Mouse (Mus musculus): ENCODE measurements around the gene Ldlrad1.

The Ldlrad1 gene

GRCm38 (mm10) chr4:107208880-107209279 is at the start of gene Ldlrad1:
TSS of gene Ldlrad1 (plus strand) at chr4:107209180.
- no peak for DNase-seq (ENCODE audit: low read depth, low spot score)

- DNase-seq (ENCODE audit: low read depth, low spot score): no peak
These were observed 48.8 kb upstream of the Ldlrad1 start for GRCm38 (mm10) chr4:107160181-107160580.

GRCm38 (mm10) chr4:107163341-107163740 is 45.6 kb upstream of the Ldlrad1 start:
- no peak for DNase-seq (ENCODE audit: low read depth, low spot score)

GRCm38 (mm10) chr4:107163756-107164587 is 45.0 kb upstream of the Ldlrad1 start:
- peak; percentile 78 for DNase-seq (ENCODE audit: low read depth, low spot score)

GRCm38 (mm10) chr4:107166700-107167099 is 42.3 kb upstream of the Ldlrad1 start:
- DNase-seq (ENCODE audit: low read depth, low spot score): no peak

- no peak for DNase-seq (ENCODE audit: low read depth, low spot score)
These were observed 41.2 kb upstream of the Ldlrad1 start for GRCm38 (mm10) chr4:107167798-107168197.

- DNase-seq (ENCODE audit: low read depth, low spot score): no peak
These were observed 31.5 kb upstream of the Ldlrad1 start for GRCm38 (mm10) chr4:107177506-107177905.

GRCm38 (mm10) chr4:107178182-107178829 is 30.7 kb upstream of the Ldlrad1 start, which contains the start of gene Tmem59:
TSS of gene Tmem59 (plus strand) at chr4:107178399.
- peak; percentile 90 for DNase-seq (ENCODE audit: low read depth, low spot score)

- no peak for DNase-seq (ENCODE audit: low read depth, low spot score)
These were observed 30.0 kb upstream of the Ldlrad1 start, which contains the start of gene Tceanc2 for GRCm38 (mm10) chr4:107178830-107179490. TSS of gene Tceanc2 (minus strand) at chr4:107179116.

GRCm38 (mm10) chr4:107179561-107179960 is 29.4 kb upstream of the Ldlrad1 start:
- no peak for DNase-seq (ENCODE audit: low read depth, low spot score)

GRCm38 (mm10) chr4:107180746-107181145 is 28.2 kb upstream of the Ldlrad1 start:
- DNase-seq (ENCODE audit: low read depth, low spot score): no peak

GRCm38 (mm10) chr4:107181866-107182265 is 27.1 kb upstream of the Ldlrad1 start:
- no peak for DNase-seq (ENCODE audit: low read depth, low spot score)

- DNase-seq (ENCODE audit: low read depth, low spot score): no peak
These were observed 26.2 kb upstream of the Ldlrad1 start for GRCm38 (mm10) chr4:107182796-107183195.

GRCm38 (mm10) chr4:107183203-107183602 is 25.8 kb upstream of the Ldlrad1 start:
- DNase-seq (ENCODE audit: low read depth, low spot score): no peak

GRCm38 (mm10) chr4:107185703-107186102 is 23.3 kb upstream of the Ldlrad1 start:
- no peak for DNase-seq (ENCODE audit: low read depth, low spot score)

GRCm38 (mm10) chr4:107193841-107194240 is 15.1 kb upstream of the Ldlrad1 start:
- DNase-seq (ENCODE audit: low read depth, low spot score): no peak

GRCm38 (mm10) chr4:107196454-107196853 is 12.5 kb upstream of the Ldlrad1 start:
- DNase-seq (ENCODE audit: low read depth, low spot score): no peak

GRCm38 (mm10) chr4:107198072-107198471 is 10.9 kb upstream of the Ldlrad1 start:
- DNase-seq (ENCODE audit: low read depth, low spot score): no peak

GRCm38 (mm10) chr4:107201779-107202178 is 7.2 kb upstream of the Ldlrad1 start:
- DNase-seq (ENCODE audit: low read depth, low spot score): no peak

- no peak for DNase-seq (ENCODE audit: low read depth, low spot score)
These were observed 6.0 kb upstream of the Ldlrad1 start for GRCm38 (mm10) chr4:107203001-107203400.

GRCm38 (mm10) chr4:107207016-107207415 is 2.0 kb upstream of the Ldlrad1 start:
- DNase-seq (ENCODE audit: low read depth, low spot score): no peak

GRCm38 (mm10) chr4:107210483-107211097 is 1.6 kb downstream of the Ldlrad1 start:
- no peak for DNase-seq (ENCODE audit: low read depth, low spot score)
